Mouse (Mus musculus) embryo, embryonic 11.5 days (tissue): ENCODE measurements around the gene Itgb2.

ENCODE experiments used
- DNase-seq: peaks from one replicate; pipeline ENCODE4 v3.0.0-alpha.2; 2012; ENCODE audit warnings: low read depth, low spot score

The Itgb2 gene

DNA sequence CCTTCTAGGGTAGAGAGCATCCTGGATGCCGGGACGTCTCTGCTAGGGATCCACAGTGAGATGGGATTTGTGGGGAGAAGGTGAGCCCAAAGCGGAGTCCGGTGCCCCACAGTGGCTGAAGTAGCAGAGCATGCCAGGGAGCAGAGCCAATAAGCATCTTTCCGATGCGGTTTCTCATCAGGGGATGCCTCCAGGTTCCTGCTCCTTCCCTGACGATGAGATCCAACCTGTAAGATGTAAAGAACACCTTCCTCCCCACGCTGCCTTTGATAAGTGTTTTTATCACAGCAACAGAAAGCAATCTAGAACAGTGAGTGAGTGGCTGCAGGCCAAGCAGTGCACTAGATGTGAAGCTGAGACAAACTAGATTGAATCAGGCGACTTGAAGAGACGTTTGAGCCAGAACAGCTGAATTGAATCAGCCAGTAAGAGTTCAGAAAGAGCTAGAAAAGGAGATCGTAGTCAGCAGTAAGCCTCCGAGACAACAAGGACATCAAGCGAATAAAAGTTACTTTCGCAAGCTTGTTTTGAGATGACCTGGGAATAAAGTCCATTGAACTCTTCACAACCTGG is 13.6 kb upstream of the Itgb2 start:
- DNase-seq = no peak

DNA sequence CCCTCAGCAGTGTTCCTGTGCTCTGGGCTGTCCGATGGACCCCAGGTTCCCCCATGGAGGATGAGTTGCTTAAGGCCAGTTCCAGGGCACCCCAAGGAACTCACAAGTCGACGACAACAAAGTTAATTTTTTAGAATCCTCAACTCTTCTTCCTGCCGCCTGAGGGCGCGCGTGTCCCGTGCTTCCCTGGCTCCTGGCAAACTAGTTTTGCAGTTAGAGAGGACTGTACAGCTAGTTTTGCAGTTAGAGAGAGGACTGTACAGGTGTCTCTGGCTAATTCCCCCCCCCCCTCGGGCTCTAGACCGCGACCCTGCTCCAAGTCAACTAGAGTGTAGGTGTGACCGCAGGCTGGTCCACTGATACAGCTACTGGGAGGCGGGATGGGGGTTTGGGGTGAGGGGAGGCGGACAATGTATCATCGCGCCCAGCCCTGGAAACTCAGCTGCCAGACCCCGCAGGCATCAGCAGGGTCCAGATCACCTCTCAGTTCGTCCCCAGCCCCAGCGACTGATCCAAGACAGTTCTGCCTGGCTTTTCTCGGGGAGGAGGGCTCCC is 12.9 kb upstream of the Itgb2 start:
- DNase-seq = peak; percentile 57

DNA sequence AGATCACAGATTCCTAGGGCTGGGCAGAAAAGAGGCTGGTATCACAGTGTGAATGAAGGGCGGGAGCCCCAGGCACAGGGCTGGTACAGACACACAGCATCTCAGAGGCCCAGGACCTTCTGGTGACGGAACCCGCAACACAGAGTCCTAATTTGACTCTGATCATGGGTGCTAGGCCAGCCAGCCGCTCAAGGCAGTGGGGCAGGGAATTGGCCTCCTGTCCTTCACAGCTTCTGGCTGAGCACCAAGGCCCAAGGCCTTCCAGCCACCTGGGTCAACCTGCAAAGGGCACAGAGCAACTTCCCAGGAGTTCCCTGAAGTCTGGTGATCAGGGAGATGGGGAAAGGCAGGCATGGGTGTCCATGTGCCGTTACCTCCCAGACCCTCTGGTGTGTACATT is 12.3 kb upstream of the Itgb2 start:
- DNase-seq = no peak

DNA sequence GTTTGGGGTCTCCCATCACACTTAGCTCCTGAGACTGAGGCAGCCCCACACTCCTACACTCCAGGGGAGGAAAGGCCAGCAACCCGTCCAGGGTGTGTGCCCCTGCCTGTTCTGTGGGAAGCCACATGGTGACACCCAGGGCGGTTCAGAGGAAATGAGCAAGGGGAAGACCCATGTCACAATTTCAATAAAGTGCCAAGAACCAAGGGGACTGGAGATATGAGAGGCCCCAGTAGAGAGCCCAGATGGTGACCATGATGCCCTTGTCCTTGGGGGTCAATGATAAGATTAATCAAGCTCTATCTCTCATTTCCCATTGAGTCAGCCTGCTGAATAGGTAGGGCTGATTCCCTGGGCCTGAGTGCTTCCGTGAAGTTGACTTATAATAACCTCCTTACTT is 10.9 kb upstream of the Itgb2 start:
- DNase-seq = no peak

DNA sequence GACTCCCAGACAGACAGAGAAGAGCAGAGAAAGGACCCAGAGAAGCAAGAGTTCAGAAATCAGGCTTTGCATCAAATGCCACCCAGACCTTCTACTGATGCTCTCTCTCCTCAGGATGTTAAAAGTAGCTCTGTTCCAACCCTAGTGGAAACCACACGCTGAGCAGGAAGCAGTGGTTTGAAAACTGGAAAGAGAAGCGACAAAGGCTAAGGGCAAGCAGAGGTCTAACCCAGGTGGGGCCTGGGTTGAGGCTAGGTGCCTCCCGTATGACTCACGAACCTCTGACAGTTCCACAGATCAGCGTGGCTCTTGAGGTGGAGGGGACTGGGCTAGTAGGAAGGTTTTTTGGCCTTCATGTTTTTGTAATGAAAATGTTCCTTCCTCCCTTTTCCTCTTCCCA is 9.6 kb upstream of the Itgb2 start:
- DNase-seq = no peak

DNA sequence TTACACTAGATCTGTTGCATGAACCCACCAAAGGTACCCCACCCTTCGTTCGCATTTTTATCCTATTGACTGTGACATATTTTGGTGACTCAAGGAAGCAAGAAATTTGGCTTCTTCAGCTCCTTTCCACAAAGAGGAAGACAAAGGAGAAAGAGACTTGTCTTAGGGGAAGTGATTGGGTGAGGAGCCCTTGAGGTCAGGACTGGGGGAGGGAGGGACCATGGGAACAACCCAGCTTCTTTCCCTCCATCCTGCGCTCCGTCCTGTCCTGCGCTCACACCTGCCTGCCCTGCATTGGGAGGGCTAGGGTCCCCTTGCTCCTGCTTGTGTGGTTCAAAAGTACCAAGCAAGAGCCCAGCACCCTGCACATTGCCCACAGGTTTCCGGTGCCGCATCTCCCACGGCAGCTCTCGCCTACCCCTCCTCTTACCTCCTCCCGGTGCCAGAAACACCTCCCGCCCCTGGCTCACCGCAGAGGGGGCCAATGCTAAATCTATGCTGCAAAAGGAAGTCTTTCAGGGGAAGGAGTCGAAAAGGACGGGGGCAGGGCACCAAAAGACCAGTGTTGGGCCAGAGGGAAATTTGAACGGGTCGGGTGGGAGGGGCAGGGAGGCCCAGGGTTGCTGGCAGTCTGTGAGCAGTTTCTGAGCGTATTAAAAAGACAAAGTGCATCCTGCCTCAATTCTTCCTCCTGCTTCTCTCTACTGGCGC is 7.9 kb upstream of the Itgb2 start:
- DNase-seq = no peak

GRCm38 (mm10) chr10:77522746-77523145 is 7.3 kb upstream of the Itgb2 start:
- no peak for DNase-seq

GRCm38 (mm10) chr10:77523321-77523720 is 6.7 kb upstream of the Itgb2 start:
- DNase-seq = no peak

DNA sequence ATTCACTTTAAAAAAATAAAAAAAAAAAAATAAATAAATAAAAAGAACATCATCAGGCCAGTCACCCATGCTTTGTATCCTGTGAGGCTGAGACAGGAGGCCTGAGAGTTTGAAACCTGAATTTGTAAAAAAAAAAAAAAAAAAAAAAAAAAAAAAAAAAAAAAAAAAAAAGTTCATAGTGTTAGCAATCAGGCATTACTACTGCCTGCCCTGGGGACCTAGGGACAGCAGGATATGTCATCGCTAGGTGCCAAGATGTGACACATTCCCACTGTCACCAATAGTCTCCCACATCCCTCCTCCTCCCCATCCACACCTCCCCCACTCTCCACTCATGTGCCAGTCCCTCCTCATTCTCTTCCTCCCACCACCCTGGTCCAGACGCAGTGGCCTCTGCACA is 3.6 kb upstream of the Itgb2 start:
- no peak for DNase-seq

DNA sequence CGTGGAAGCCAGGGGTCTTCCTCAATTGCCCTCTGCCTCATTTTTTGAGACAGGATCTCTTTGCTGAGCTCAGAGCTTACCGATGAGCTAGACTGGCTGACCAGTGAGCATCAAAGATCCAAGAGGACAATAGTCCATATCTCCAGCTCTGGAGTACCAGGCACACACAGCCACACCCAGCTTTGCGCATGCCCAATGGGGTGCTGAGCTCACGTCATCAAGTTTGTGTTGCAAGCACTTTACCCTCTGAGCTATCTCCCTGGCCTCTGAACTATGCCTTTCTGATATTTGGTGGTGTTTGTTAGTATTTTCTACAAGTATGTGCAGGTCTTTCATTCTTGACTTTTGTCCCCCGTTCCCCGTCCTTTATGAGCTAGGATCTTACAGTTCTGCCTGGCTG is 1.4 kb upstream of the Itgb2 start:
- DNase-seq = no peak

GRCm38 (mm10) chr10:77531026-77532019 is 1.3 kb downstream of the Itgb2 start:
- DNase-seq = no peak

DNA sequence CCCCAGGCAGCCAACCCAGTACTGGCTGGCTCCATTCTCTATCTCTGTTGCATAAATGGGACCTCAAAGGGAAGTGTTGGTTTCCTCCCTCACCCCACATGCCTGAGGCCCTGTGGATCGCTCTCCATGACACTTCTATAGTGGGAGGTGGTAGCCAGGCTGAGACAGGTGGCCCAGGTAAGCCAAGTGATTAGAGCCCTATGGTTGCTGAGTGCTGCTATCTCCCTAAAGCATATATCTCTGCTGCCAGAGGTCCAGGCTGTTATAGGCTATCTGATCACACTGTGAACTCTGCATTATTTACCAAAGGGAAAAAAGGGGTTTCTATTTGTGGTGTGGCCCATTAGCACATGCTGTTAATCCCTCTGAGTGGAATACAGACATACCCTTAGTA is 2.0 kb downstream of the Itgb2 start:
- no peak for DNase-seq

DNA sequence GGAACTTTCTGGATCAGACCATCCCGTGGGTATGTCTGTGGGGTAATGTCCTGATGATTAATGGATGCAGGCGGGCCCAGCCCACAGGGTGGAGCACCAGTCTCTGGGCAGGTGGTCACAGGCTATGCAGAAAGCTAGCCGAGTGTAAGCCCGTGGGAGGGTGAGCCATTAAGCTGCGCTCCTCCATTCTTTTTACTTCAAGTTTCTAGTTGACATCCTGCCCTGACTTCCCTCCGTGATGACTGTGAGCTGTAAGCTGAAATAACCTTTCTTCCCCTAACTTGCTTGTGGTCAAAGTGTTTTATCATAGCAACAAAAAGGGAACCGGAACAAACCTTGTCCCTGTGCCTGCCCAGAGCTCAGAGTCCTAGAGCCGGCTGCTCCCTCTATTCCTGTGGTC is 6.7 kb downstream of the Itgb2 start:
- no peak for DNase-seq

- DNase-seq = no peak
These were observed 7.5 kb downstream of the Itgb2 start for GRCm38 (mm10) chr10:77537215-77538209.

GRCm38 (mm10) chr10:77539320-77539945 is 9.4 kb downstream of the Itgb2 start:
- DNase-seq = no peak

DNA sequence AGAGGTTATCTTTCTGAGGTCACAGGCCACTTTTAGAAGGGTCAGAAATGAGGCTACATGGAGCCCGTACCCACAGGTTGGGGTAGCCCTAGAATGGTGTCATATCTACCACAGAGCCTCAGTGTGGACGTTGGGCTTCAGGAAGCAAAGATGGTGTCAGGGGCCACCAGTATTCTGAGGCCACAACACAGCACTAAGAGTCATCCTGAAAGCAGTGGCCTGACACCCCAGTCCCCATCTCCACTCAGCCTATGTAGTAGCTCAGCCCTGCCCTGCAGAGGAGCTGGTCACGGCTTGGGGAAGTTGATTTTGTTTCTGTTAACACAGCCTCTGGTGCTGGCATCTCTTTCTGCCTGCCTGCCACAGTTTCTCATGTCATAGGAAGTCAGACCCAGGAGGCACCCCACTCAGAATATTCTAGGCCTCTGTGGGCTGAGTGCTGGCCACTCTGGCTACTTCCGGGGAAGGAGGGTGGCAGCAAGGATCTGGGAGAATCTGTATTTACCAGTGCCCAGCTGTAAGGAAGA is 10.6 kb downstream of the Itgb2 start:
- DNase-seq = no peak

DNA sequence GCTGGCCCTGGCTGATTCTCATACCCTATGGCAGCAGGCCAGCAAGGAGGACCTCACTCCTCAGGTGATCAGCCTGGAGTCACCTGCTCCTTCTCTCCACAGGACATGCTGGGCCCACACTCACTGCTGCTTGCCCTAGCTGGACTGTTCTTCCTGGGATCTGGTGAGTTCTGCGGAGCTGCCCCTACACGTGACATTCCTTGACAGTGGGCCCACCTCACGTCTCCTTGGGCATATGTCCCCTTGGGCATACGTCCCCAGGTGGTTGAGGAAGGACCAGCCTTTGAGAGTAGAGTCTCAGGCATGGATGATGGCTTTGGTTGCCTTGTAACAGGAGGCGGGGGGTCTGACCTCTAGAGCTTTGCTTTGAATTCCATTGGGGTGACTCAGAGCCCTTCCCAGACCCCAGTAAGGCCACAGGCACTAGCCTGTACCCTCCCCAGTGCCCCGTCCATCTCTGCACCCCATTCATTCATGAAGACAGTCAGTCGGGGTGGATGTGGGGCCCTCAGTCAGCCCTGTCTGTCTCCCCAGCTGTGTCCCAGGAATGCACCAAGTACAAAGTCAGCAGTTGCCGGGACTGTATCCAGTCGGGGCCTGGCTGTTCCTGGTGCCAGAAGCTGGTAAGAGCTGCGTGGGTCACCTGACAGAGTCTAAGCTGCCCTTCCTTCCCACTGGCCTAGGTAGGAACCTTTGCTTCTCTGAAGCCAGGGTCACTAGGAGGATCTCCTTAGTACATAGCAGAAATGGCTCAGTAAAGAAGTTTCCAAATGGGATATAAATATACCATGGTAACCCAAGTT is 12.0 kb downstream of the Itgb2 start:
- DNase-seq = no peak

- peak; percentile 14 for DNase-seq
These were observed 13.2 kb downstream of the Itgb2 start for GRCm38 (mm10) chr10:77543226-77543625.

GRCm38 (mm10) chr10:77544916-77545315 is 14.9 kb downstream of the Itgb2 start:
- DNase-seq = no peak
